Mouse (Mus musculus) monocyte, adult 2 months (primary cell): ENCODE results near the gene Vmn1r206.
"Not testable (repeated sequence)": the region's sequence is repeated elsewhere in the genome, so short reads cannot be mapped to it uniquely, and the experiment has no call there.

Experiments used
- DNase-seq, 2 experiments: peaks; one replicate each; pipeline ENCODE4 v3.0.0; 2022; ENCODE audit warnings: low spot score in 2 of 2, low read depth in 1 of 2

The Vmn1r206 gene

GRCm38 (mm10) chr13:22624151-22624550, at the start of gene Vmn1r206:
Gene Vmn1r206 (minus strand): TSS chr13:22624251.
- not testable (repeated sequence) for DNase-seq

GRCm38 (mm10) chr13:22592900-22593299, 31.2 kb downstream of the Vmn1r206 start, which contains the start of gene Vmn1r205:
Gene Vmn1r205 (minus strand): TSS chr13:22593000.
- no peak for DNase-seq

- not testable (repeated sequence) for DNase-seq
These were observed 40.7 kb downstream of the Vmn1r206 start for GRCm38 (mm10) chr13:22583336-22583735.

- DNase-seq: not testable (repeated sequence)
These were observed 49.1 kb downstream of the Vmn1r206 start for GRCm38 (mm10) chr13:22574911-22575310.
